In genomic region chr8:48844370-48844905, GRCm38 (mm10) we compare ENCODE assay signal across 8 mouse cellular contexts. TPM values are rescaled to one million over a fixed set of nuclear protein-coding genes. Genes with fewer than 3 reads are reported as not detected.
DNase-seq lines count a peak whose midpoint lies in the region; ATAC-seq and TF ChIP-seq lines count a peak whose summit lies in the region.

No protein-coding gene starts in this region.

- TF ChIP-seq POLR2A in embryonic fibroblast, embryonic 13.5 days (IDR thresholded peaks at IDR 0.05; ENCODE audit: low read depth, low read length) = no peak
- TF ChIP-seq POLR2A in kidney, adult 2 months (IDR thresholded peaks at IDR 0.05; ENCODE audit: low read depth, low read length) = no peak

- no peak for TF ChIP-seq CTCF in embryonic fibroblast, embryonic 13.5 days (IDR thresholded peaks at IDR 0.05; ENCODE audit: borderline replicate concordance, insufficient read depth, low read length)
- TF ChIP-seq CTCF in kidney, adult 2 months (conservative IDR thresholded peaks at IDR 0.05; ENCODE audit: insufficient read depth, insufficient read length, low read depth, low read length) = no peak

- H3K27ac ChIP-seq in heart, embryonic 11.5 days (ENCODE audit: low read depth, low read length) = no peak overlapping the region
- H3K27ac ChIP-seq in embryonic fibroblast, embryonic 13.5 days (ENCODE audit: insufficient read depth, low read length) = no peak overlapping the region
- H3K27ac ChIP-seq in kidney, adult 2 months (ENCODE audit: insufficient read depth, low read depth, low read length) = no peak overlapping the region
- H3K27ac ChIP-seq in midbrain, embryonic 15.5 days = peak overlapping the region; percentile 86

- peak overlapping the region; percentile 82 for H3K4me3 ChIP-seq in heart, embryonic 11.5 days (ENCODE audit: low read depth, low read length)
- peak overlapping the region; percentile 88 for H3K4me3 ChIP-seq in embryonic fibroblast, embryonic 13.5 days (ENCODE audit: insufficient read depth, low read length)
- H3K4me3 ChIP-seq in kidney, adult 2 months (ENCODE audit: insufficient read depth, low read depth, low read length) = no peak overlapping the region
- H3K4me3 ChIP-seq in midbrain, embryonic 15.5 days = peak overlapping the region; percentile 63

- H3K9me3 ChIP-seq in heart, embryonic 11.5 days (replicated peaks; ENCODE audit: control insufficient read depth, low read length) = no peaks in the 10 kb centered on the region
- no peaks in the 10 kb centered on the region for H3K9me3 ChIP-seq in midbrain, embryonic 15.5 days

- intact Hi-C loops in heart, postnatal 25 days (cut with DNase I) = no loop called here

- peak overlapping the region; percentile 95 for H3K4me2 ChIP-seq in heart, embryonic 11.5 days
- peak overlapping the region; percentile 99 for H3K4me2 ChIP-seq in midbrain, embryonic 15.5 days

- H3K9ac ChIP-seq in heart, embryonic 11.5 days (ENCODE audit: low read depth, low read length) = peak overlapping the region; percentile 39; the same call in 1 of the 2 replicates
- peak overlapping the region; percentile 76 for H3K9ac ChIP-seq in midbrain, embryonic 15.5 days

- ATAC-seq in heart, embryonic 11.5 days (replicated peaks; ENCODE audit: insufficient number of reproducible peaks, low FRiP score, low TSS enrichment) = no peak
- ATAC-seq in midbrain, embryonic 15.5 days (replicated peaks) = peak; percentile 8; the same call in 1 of the 2 replicates
- ATAC-seq in activated CD4-positive, CD25-positive, alpha-beta regulatory T cell, adult 4 months = no peak

- peaks cover 8% of the 10 kb centered on the region; the same call in 1 of the 2 replicates for H3K4me1 ChIP-seq in heart, embryonic 11.5 days (ENCODE audit: control insufficient read depth, insufficient read depth, low read length)
- H3K4me1 ChIP-seq in embryonic fibroblast, embryonic 13.5 days (ENCODE audit: control insufficient read depth, insufficient read depth, low read length) = no peaks in the 10 kb centered on the region
- H3K4me1 ChIP-seq in kidney, adult 2 months (ENCODE audit: control insufficient read depth, insufficient read depth, low read length) = no peaks in the 10 kb centered on the region
- H3K4me1 ChIP-seq in midbrain, embryonic 15.5 days = peaks cover 36% of the 10 kb centered on the region

- peaks cover 26% of the 10 kb centered on the region for H3K27me3 ChIP-seq in heart, embryonic 11.5 days (ENCODE audit: control insufficient read depth, insufficient read depth, low read length)
- no peaks in the 10 kb centered on the region; the same call in 1 of the 2 replicates for H3K27me3 ChIP-seq in kidney, adult 2 months (replicated peaks; ENCODE audit: control insufficient read depth, insufficient read depth, low read length)
- H3K27me3 ChIP-seq in midbrain, embryonic 15.5 days (replicated peaks) = peaks cover 15% of the 10 kb centered on the region

- WGBS in heart, embryonic 11.5 days (ENCODE audit: insufficient replicate concordance) = 2% methylated on average over 14 of the region's 14 CpGs
- WGBS in kidney, adult 2 months = 3% methylated on average over 14 of the region's 14 CpGs
- WGBS in midbrain, embryonic 15.5 days = 0% methylated on average over 14 of the region's 14 CpGs

- H3K36me3 ChIP-seq in heart, embryonic 11.5 days (ENCODE audit: control insufficient read depth, insufficient read depth, low read length) = no peaks in the 10 kb centered on the region
- no peaks in the 10 kb centered on the region for H3K36me3 ChIP-seq in kidney, adult 2 months (ENCODE audit: control insufficient read depth, insufficient read depth, low read length)
- no peaks in the 10 kb centered on the region for H3K36me3 ChIP-seq in midbrain, embryonic 15.5 days (replicated peaks)

- no peak for DNase-seq in heart, postnatal 25 days (ENCODE audit: low spot score)
- peak; percentile 65 for DNase-seq in kidney, adult 2 months
- no peak for DNase-seq in gastrocnemius, adult 8-10 months (ENCODE audit: low spot score in 2 of 2)
- no peak for DNase-seq in layer of hippocampus, postnatal 25 days (ENCODE audit: extremely low spot score in 1 of 2, low spot score in 1 of 2)

RNA-seq across cellular contexts. Expression of gene Tenm3, which starts 0.7 kb away (rescaled TPM):
- polyA plus RNA-seq in heart, embryonic 11.5 days (2014; fragmentation: Nextera tagmentation; extraction: Ambion mirVana) = 14.3 and 18.2 TPM in 2 replicates
- 1 to 10 TPM; 3.4 to 4.1 TPM for total RNA-seq in heart, postnatal 25 days (2021)
- polyA plus RNA-seq in embryonic fibroblast, embryonic 13.5 days (2011; ENCODE audit: insufficient read length, low read depth, missing spikeins) = 42.2 and 106 TPM in 2 replicates
- 2.0 and 2.4 TPM in 2 replicates for polyA plus RNA-seq in kidney, adult 2 months (2012; rRNA removed)
- polyA plus RNA-seq in midbrain, embryonic 15.5 days (2015; fragmentation: Nextera tagmentation; extraction: Ambion mirVana) = 41.6 and 49.6 TPM in 2 replicates
- 10 to 100 TPM; 10.5 to 12.2 (median 11.8) TPM for total RNA-seq in gastrocnemius, adult 8-10 months (2022)
- 10 to 100 TPM; 72.4 to 80.0 TPM for total RNA-seq in layer of hippocampus, postnatal 25 days (2021)
- polyA plus RNA-seq in activated CD4-positive, CD25-positive, alpha-beta regulatory T cell, adult 4 months (2017; shearing (Covaris generic)) = not detected
